Mouse (Mus musculus): Measurements from ENCODE around the gene Unc5b. TPM values are rescaled to one million over a fixed set of nuclear protein-coding genes. Genes with fewer than 3 reads are reported as not detected.

The Unc5b gene
- polyA plus RNA-seq, 1 experiment from 2014 or later = 10.2 TPM

DNA sequence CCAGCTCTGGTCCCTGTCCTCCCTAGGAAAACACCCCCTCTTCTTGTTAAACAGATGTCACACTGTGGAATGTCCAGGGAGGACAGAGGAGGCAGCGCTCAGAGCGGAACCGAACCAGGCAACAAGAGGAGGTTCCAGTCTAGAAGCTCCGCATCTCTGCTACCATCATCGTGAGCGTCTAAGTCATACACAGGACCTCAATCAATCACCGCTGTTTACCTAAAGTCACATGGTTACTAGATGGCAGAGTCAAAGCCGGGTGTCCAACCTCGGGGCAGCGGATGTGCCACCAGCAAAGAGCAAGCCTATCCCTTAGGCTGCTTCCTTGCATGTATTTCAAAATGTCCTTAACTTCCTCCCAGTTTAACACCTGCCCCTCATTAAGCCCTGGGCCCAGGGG is 39.0 kb downstream of the Unc5b start:
- Histone ChIP-seq H3K4me1 (ENCODE audit: control insufficient read depth, insufficient read depth, low read length) (peaks cover 54% of the 10 kb centered on the region), H3K4me3 (ENCODE audit: low read depth, low read length) (no peak overlapping the region), H3K4me2 (ENCODE audit: low read depth, severe bottlenecking) (no peak overlapping the region), H3K9me3 (ENCODE audit: control insufficient read depth, low read length) (no peaks in the 10 kb centered on the region), H3K36me3 (ENCODE audit: control insufficient read depth, insufficient read depth, low read length) (no peaks in the 10 kb centered on the region; the same call in 1 of the 2 replicates), H3K27me3 (ENCODE audit: control insufficient read depth, insufficient read depth, low read length) (no peaks in the 10 kb centered on the region), H3K27ac (replicated peaks; ENCODE audit: low read depth, low read length) (no peak overlapping the region), H3K9ac (ENCODE audit: low read length) (no peak overlapping the region)
- WGBS = 34% methylated on average over 10 of the region's 10 CpGs
- DNase-seq (ENCODE audit: low spot score) (no peak), ATAC-seq (ENCODE audit: insufficient number of reproducible peaks, low FRiP score, low TSS enrichment, low read depth) (no peak)

DNA sequence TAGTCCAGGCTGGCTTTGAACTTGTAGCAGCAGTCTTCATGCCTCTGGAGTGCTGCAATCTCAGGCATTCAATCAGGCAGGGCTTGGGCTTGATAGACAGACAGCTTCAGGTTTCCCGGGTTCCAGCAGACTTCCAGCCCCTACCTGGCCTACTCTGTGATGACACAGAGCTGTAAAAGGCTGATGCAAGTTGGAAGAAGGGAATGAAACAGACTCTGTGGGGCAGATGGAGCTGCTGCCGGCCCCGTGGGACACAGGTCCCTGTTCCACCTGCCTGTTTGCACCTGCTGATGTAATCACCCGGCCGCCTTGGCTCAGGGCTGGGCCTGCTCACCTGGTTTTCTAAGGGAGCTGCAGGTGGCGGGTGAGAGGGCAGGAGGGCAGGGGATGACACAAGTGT is 40.5 kb downstream of the Unc5b start:
- 91% methylated on average over 6 of the region's 6 CpGs for WGBS
- Histone ChIP-seq H3K9ac (ENCODE audit: low read length) (no peak overlapping the region), H3K4me1 (ENCODE audit: control insufficient read depth, insufficient read depth, low read length) (peaks cover 40% of the 10 kb centered on the region), H3K9me3 (ENCODE audit: control insufficient read depth, low read length) (no peaks in the 10 kb centered on the region), H3K4me2 (ENCODE audit: low read depth, severe bottlenecking) (no peak overlapping the region), H3K27me3 (ENCODE audit: control insufficient read depth, insufficient read depth, low read length) (no peaks in the 10 kb centered on the region), H3K4me3 (ENCODE audit: low read depth, low read length) (no peak overlapping the region), H3K36me3 (ENCODE audit: control insufficient read depth, insufficient read depth, low read length) (no peaks in the 10 kb centered on the region; the same call in 1 of the 2 replicates), H3K27ac (replicated peaks; ENCODE audit: low read depth, low read length) (no peak overlapping the region)
- DNase-seq (ENCODE audit: low spot score) (no peak), ATAC-seq (ENCODE audit: insufficient number of reproducible peaks, low FRiP score, low TSS enrichment, low read depth) (no peak)

DNA sequence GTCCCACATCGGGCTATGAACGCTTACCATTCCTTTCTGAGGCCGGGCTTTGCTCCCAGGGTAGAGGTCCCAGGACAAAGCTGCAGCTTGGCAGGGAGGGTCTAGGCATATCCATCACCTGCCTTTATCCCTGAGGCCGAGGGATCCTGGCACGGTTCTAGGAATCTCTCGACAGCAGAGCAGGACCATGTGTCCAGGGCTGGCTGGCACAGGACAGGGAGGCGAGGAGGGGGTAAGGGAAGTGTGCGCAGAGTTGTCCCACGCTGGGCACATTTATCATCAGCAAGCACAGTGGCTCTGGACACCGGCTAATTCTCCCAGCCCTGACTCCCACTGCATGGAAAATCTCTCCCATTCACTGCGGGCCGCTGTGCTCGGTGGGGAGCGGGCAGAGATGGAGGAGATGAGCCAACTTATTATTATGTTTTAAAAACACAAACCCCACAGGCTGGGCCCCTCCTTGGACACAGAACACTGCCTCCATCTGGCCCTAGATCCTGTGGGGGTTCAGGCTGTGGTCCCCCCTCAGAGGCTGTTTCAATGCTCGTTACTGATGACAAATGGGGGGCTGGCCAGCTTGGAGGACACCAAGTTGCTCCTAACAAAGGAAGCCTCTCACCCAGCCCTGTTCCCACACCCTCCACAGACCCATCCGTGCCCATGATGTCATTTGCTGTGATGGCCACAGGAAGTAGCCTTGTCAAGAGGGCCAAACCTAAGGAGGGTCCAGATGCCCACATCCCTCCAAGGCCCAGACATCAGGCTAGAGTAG is 43.9 kb downstream of the Unc5b start:
- Histone ChIP-seq H3K9ac (ENCODE audit: low read length) (no peak overlapping the region), H3K27me3 (ENCODE audit: control insufficient read depth, insufficient read depth, low read length) (no peaks in the 10 kb centered on the region), H3K4me1 (ENCODE audit: control insufficient read depth, insufficient read depth, low read length) (peaks cover 8% of the 10 kb centered on the region), H3K4me2 (ENCODE audit: low read depth, severe bottlenecking) (no peak overlapping the region), H3K9me3 (ENCODE audit: control insufficient read depth, low read length) (no peaks in the 10 kb centered on the region), H3K4me3 (ENCODE audit: low read depth, low read length) (no peak overlapping the region), H3K36me3 (ENCODE audit: control insufficient read depth, insufficient read depth, low read length) (no peaks in the 10 kb centered on the region), H3K27ac (replicated peaks; ENCODE audit: low read depth, low read length) (no peak overlapping the region)
- WGBS = 84% methylated on average over 16 of the region's 16 CpGs
- ATAC-seq (ENCODE audit: insufficient number of reproducible peaks, low FRiP score, low TSS enrichment, low read depth) = no peak
- DNase-seq (ENCODE audit: low spot score) = no peak

GRCm38 (mm10) chr10:60783608-60784007 is 47.8 kb downstream of the Unc5b start:
- Histone ChIP-seq H3K27ac (replicated peaks; ENCODE audit: low read depth, low read length) (peak overlapping the region; percentile 36; the same call in 1 of the 2 replicates), H3K27me3 (ENCODE audit: control insufficient read depth, insufficient read depth, low read length) (no peaks in the 10 kb centered on the region), H3K36me3 (ENCODE audit: control insufficient read depth, insufficient read depth, low read length) (no peaks in the 10 kb centered on the region), H3K9me3 (ENCODE audit: control insufficient read depth, low read length) (no peaks in the 10 kb centered on the region), H3K4me3 (ENCODE audit: low read depth, low read length) (no peak overlapping the region), H3K9ac (ENCODE audit: low read length) (no peak overlapping the region), H3K4me2 (ENCODE audit: low read depth, severe bottlenecking) (no peak overlapping the region), H3K4me1 (ENCODE audit: control insufficient read depth, insufficient read depth, low read length) (no peaks in the 10 kb centered on the region)
- no peak for ATAC-seq (ENCODE audit: insufficient number of reproducible peaks, low FRiP score, low TSS enrichment, low read depth)
- DNase-seq (ENCODE audit: low spot score) = no peak
- 32% methylated on average over 2 of the region's 2 CpGs for WGBS

DNA sequence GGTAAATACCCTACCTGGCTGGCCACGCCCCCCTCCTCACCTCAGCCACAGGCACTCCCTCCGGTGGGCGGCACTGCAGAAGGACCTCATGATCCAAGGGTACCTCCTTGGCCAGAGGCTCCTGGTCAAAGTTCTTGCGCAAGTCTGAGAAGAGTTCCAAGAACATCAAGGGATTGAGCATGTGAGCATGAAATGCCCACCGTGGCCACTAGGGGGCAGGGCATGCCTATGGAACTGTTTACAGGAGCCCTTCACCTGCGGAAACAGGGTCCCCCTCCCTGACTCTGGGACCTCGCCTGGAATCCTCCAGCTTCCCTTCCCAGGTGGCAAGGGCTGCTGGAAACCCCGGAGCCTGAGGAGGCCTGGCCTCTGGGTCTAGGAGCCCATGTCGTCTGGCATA is 51.8 kb downstream of the Unc5b start:
- DNase-seq (ENCODE audit: low spot score) = peak; percentile 96
- ATAC-seq (ENCODE audit: insufficient number of reproducible peaks, low FRiP score, low TSS enrichment, low read depth) = 0 out of 2 replicates have a peak, but pooled peaks have one; percentile 29
- Histone ChIP-seq H3K27ac (replicated peaks; ENCODE audit: low read depth, low read length) (no peak overlapping the region), H3K9me3 (ENCODE audit: control insufficient read depth, low read length) (no peaks in the 10 kb centered on the region), H3K9ac (ENCODE audit: low read length) (no peak overlapping the region), H3K36me3 (ENCODE audit: control insufficient read depth, insufficient read depth, low read length) (peaks cover 4% of the 10 kb centered on the region; the same call in 1 of the 2 replicates), H3K27me3 (ENCODE audit: control insufficient read depth, insufficient read depth, low read length) (no peaks in the 10 kb centered on the region), H3K4me3 (ENCODE audit: low read depth, low read length) (no peak overlapping the region), H3K4me1 (ENCODE audit: control insufficient read depth, insufficient read depth, low read length) (no peaks in the 10 kb centered on the region), H3K4me2 (ENCODE audit: low read depth, severe bottlenecking) (no peak overlapping the region)
- whole genome bisulfite sequencing = 10% methylated on average over 9 of the region's 9 CpGs

DNA sequence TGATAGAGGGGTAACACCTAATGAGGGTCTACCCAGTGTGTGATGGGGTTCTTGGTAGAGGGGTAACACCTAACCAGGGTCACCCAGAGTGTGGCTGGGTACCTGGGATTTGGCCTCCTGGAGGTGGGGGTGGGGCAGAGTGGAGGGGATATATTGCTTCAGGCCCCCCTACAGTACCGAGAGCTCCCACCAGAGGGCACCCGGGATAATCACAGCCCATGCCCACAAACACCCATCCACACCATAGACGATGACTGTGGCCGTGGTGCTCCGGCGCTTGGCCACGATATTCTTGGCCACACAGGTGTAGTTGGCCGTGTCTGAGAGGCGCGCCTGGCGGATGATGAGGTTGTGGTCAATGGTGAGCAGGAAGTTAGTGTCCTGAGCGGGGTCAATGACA is 52.8 kb downstream of the Unc5b start:
- 70% methylated on average over 12 of the region's 12 CpGs for WGBS
- no peak for ATAC-seq (ENCODE audit: insufficient number of reproducible peaks, low FRiP score, low TSS enrichment, low read depth)
- DNase-seq (ENCODE audit: low spot score) = peak; percentile 68
- Histone ChIP-seq H3K27me3 (ENCODE audit: control insufficient read depth, insufficient read depth, low read length) (no peaks in the 10 kb centered on the region), H3K36me3 (ENCODE audit: control insufficient read depth, insufficient read depth, low read length) (peaks cover 10% of the 10 kb centered on the region; the same call in 1 of the 2 replicates), H3K9ac (ENCODE audit: low read length) (no peak overlapping the region), H3K9me3 (ENCODE audit: control insufficient read depth, low read length) (no peaks in the 10 kb centered on the region), H3K4me3 (ENCODE audit: low read depth, low read length) (no peak overlapping the region), H3K4me2 (ENCODE audit: low read depth, severe bottlenecking) (no peak overlapping the region), H3K4me1 (ENCODE audit: control insufficient read depth, insufficient read depth, low read length) (no peaks in the 10 kb centered on the region), H3K27ac (replicated peaks; ENCODE audit: low read depth, low read length) (no peak overlapping the region)

GRCm38 (mm10) chr10:60775473-60775872 is 55.9 kb downstream of the Unc5b start:
- DNase-seq (ENCODE audit: low spot score) (peak; percentile 62), ATAC-seq (ENCODE audit: insufficient number of reproducible peaks, low FRiP score, low TSS enrichment, low read depth) (no peak)
- Histone ChIP-seq H3K9me3 (ENCODE audit: control insufficient read depth, low read length) (no peaks in the 10 kb centered on the region), H3K36me3 (ENCODE audit: control insufficient read depth, insufficient read depth, low read length) (peaks cover 18% of the 10 kb centered on the region; the same call in 1 of the 2 replicates), H3K4me1 (ENCODE audit: control insufficient read depth, insufficient read depth, low read length) (no peaks in the 10 kb centered on the region), H3K4me3 (ENCODE audit: low read depth, low read length) (no peak overlapping the region), H3K9ac (ENCODE audit: low read length) (no peak overlapping the region), H3K27ac (replicated peaks; ENCODE audit: low read depth, low read length) (no peak overlapping the region), H3K4me2 (ENCODE audit: low read depth, severe bottlenecking) (no peak overlapping the region), H3K27me3 (ENCODE audit: control insufficient read depth, insufficient read depth, low read length) (no peaks in the 10 kb centered on the region)
- 79% methylated on average over 6 of the region's 6 CpGs for WGBS

- H3K27me3 ChIP-seq (ENCODE audit: control insufficient read depth, insufficient read depth, low read length) = no peaks in the 10 kb centered on the region
- H3K27ac ChIP-seq (replicated peaks; ENCODE audit: low read depth, low read length) = no peak overlapping the region
- ATAC-seq (ENCODE audit: insufficient number of reproducible peaks, low FRiP score, low TSS enrichment, low read depth) = no peak
- H3K4me2 ChIP-seq (ENCODE audit: low read depth, severe bottlenecking) = no peak overlapping the region
- no peak overlapping the region for H3K4me3 ChIP-seq (ENCODE audit: low read depth, low read length)
- no peaks in the 10 kb centered on the region for H3K4me1 ChIP-seq (ENCODE audit: control insufficient read depth, insufficient read depth, low read length)
- 97% methylated on average over 13 of the region's 13 CpGs for WGBS
- no peaks in the 10 kb centered on the region for H3K9me3 ChIP-seq (ENCODE audit: control insufficient read depth, low read length)
- peaks cover 18% of the 10 kb centered on the region; the same call in 1 of the 2 replicates for H3K36me3 ChIP-seq (ENCODE audit: control insufficient read depth, insufficient read depth, low read length)
- H3K9ac ChIP-seq (ENCODE audit: low read length) = no peak overlapping the region
- no peak for DNase-seq (ENCODE audit: low spot score)
These were observed 56.8 kb downstream of the Unc5b start for GRCm38 (mm10) chr10:60774616-60775015.

Measured in limb, embryonic 11.5 days (tissue).